Mouse (Mus musculus) gonadal fat pad, adult 2 months (tissue): ENCODE measurements around the gene Cxcr4. TPM values are rescaled to one million over a fixed set of nuclear protein-coding genes. Genes with fewer than 3 reads are reported as not detected.

Experiments used
- DNase-seq: peaks from one replicate; pipeline ENCODE4 v3.0.0-alpha.2; 2012; ENCODE audit warnings: low read depth
- polyA plus RNA-seq: library from polyadenylated mRNA; depleted of rRNA; stranded (reverse); fragments of >200 nt; gene quantifications from 2 replicates; pipeline ENCODE4 v1.2.3, GENCODE M21; 2012

Cxcr4 gene
- polyA plus RNA-seq, 1 experiment: 28.7 TPM

- DNase-seq: no peak
These were observed 22.0 kb downstream of the Cxcr4 start for GRCm38 (mm10) chr1:128569992-128570648.

- no peak for DNase-seq
These were observed 24.6 kb downstream of the Cxcr4 start for GRCm38 (mm10) chr1:128567224-128568197.

- DNase-seq: no peak
These were observed 28.2 kb downstream of the Cxcr4 start for GRCm38 (mm10) chr1:128563905-128564304.

- DNase-seq: peak; percentile 49
These were observed 30.7 kb downstream of the Cxcr4 start for GRCm38 (mm10) chr1:128561325-128561874.

GRCm38 (mm10) chr1:128560452-128561324 lies 31.4 kb downstream of the Cxcr4 start:
- DNase-seq: no peak

- no peak for DNase-seq
These were observed 34.1 kb downstream of the Cxcr4 start for GRCm38 (mm10) chr1:128557953-128558352.

- no peak for DNase-seq
These were observed 39.5 kb downstream of the Cxcr4 start for GRCm38 (mm10) chr1:128552545-128552944.

- DNase-seq: no peak
These were observed 40.2 kb downstream of the Cxcr4 start for GRCm38 (mm10) chr1:128551743-128552397.

GRCm38 (mm10) chr1:128549442-128549841 lies 42.7 kb downstream of the Cxcr4 start:
- no peak for DNase-seq

- no peak for DNase-seq
These were observed 43.1 kb downstream of the Cxcr4 start for GRCm38 (mm10) chr1:128549007-128549406.

GRCm38 (mm10) chr1:128548220-128548998 lies 43.7 kb downstream of the Cxcr4 start:
- no peak for DNase-seq

- no peak for DNase-seq
These were observed 46.4 kb downstream of the Cxcr4 start for GRCm38 (mm10) chr1:128545672-128546071.

- DNase-seq: no peak
These were observed 49.0 kb downstream of the Cxcr4 start for GRCm38 (mm10) chr1:128543137-128543536.

GRCm38 (mm10) chr1:128542555-128542954 lies 49.5 kb downstream of the Cxcr4 start:
- no peak for DNase-seq

GRCm38 (mm10) chr1:128540213-128540612 lies 51.9 kb downstream of the Cxcr4 start:
- no peak for DNase-seq

GRCm38 (mm10) chr1:128539555-128539954 lies 52.5 kb downstream of the Cxcr4 start:
- DNase-seq: no peak
